Mouse (Mus musculus) intestine, embryonic 14.5 days (tissue): ENCODE results near the gene Rnf44. TPM values are rescaled to one million over a fixed set of nuclear protein-coding genes. Genes with fewer than 3 reads are reported as not detected.

Source experiments
- ATAC-seq: fragments of 200-750 bp; cut with Nextera tagmentation; replicated peaks from 2 replicates; pipeline ENCODE4 v1.8.0; 2017; ENCODE audit warnings: low read depth, moderate number of reproducible peaks, moderate TSS enrichment, moderate library complexity; ENCODE audit not compliant: low FRiP score, low TSS enrichment
- DNase-seq: peaks from one replicate; pipeline ENCODE4 v3.0.0-alpha.2; 2018; ENCODE audit warnings: low spot score
- H3K27ac ChIP-seq: fragments of 300-500 bp; sonication (generic); 2 replicates; pipeline ENCODE4 v1.5.1; 2014; ENCODE audit warnings: low read depth, mild to moderate bottlenecking, control low read depth
- H3K27me3 ChIP-seq: fragments of 300-500 bp; sonication (generic); replicated peaks from 2 replicates; pipeline ENCODE4 v1.6.1; 2014; ENCODE audit warnings: low read length, control low read depth; ENCODE audit not compliant: control insufficient read depth, insufficient read depth
- H3K36me3 ChIP-seq: fragments of 300-500 bp; sonication (generic); 2 replicates; pipeline ENCODE4 v1.6.1; 2014; ENCODE audit warnings: low read length, control low read depth; ENCODE audit not compliant: control insufficient read depth, insufficient read depth
- H3K4me1 ChIP-seq: fragments of 300-500 bp; sonication (generic); replicated peaks from 2 replicates; pipeline ENCODE4 v1.6.1; 2014; ENCODE audit warnings: low read length, control low read depth, mixed read lengths; ENCODE audit not compliant: control insufficient read depth, insufficient read depth
- H3K4me2 ChIP-seq: fragments of 300-500 bp; sonication (generic); 2 replicates; pipeline ENCODE4 v1.6.1; 2014; ENCODE audit warnings: low read length
- H3K4me3 ChIP-seq: fragments of 300-500 bp; sonication (generic); 2 replicates; pipeline ENCODE4 v1.5.1; 2014; ENCODE audit warnings: low read depth, low read length, control low read depth, mixed read lengths
- H3K9ac ChIP-seq: fragments of 300-500 bp; sonication (generic); 2 replicates; pipeline ENCODE4 v1.6.1; 2014; ENCODE audit warnings: mild to moderate bottlenecking, low read length
- H3K9me3 ChIP-seq: fragments of 300-500 bp; sonication (generic); 2 replicates; pipeline ENCODE4 v1.6.1; 2016; ENCODE audit warnings: low read length, control low read depth; ENCODE audit not compliant: control insufficient read depth
- WGBS: fragments of 180-500 bp; shearing (Covaris S2); extraction: QIAGEN DNeasy Blood & Tissue Kit; methylation state at CpG from one replicate; pipeline ENCODE4 v1.1.7; 2014; 5-methylcytosine and 5-hydroxymethylcytosine counted together
- polyA plus RNA-seq: library from polyadenylated mRNA; unstranded; fragments of >200 nt; fragmentation: Nextera tagmentation; extraction: Ambion mirVana; gene quantifications from 2 replicates; pipeline ENCODE4 v1.2.1, GENCODE M21; 2014

Rnf44 gene
- polyA plus RNA-seq, 1 experiment from 2014 or later, result 102 TPM

DNA sequence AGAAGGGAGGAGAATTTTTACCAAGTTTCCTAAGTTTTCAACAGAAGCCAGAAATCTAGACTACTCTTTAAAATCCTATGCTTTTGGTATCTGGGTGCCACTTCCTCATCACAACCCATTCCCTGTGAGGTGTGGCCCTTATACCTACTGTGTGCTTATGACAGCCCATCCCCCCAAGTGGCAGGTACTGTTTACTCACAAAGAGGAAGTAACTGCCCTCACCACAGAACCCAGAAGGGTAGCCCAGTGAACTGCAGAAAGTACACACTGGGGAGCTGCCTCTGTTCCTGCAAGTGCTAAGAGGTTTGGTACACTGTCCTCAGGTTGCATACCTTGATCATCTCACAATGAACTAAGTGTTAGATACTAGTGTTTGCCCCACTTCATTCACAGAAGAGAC, 2.0 kb downstream of the Rnf44 start:
- Histone ChIP-seq H3K9ac (no peak overlapping the region), H3K27me3 (no peaks in the 10 kb centered on the region), H3K9me3 (no peaks in the 10 kb centered on the region), H3K27ac (no peak overlapping the region), H3K36me3 (no peaks in the 10 kb centered on the region), H3K4me3 (no peak overlapping the region), H3K4me1 (peaks cover 24% of the 10 kb centered on the region), H3K4me2 (peak overlapping the region; percentile 95)
- ATAC-seq (no peak), DNase-seq (no peak)

DNA sequence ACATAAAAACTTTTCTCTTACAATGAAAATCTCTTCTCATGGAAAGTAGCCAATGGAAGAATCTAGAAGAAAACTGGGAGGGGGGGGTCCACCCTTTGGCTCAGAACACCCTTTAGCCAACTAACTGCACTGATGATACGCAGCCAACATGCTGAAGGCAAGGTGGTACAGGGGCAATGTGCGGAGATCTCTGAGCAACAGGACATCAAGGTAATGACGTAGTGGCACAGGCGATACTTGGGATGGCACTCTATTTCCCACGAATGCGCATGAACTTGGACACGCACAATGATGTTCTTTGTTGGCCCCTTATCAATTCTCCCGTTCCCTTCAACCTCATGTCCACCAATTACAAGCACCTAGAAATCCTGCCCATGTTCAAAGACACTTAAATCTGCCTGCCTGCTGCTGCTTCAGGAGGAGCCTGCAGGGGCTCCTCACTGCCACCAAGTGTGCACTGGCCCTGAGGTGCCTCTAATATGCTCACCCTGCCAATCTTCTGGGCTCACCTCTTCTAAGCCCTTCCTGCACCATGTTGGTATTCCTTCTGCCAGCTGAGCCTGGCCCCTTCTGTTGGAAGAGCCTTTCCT, 3.5 kb downstream of the Rnf44 start:
- H3K27me3 ChIP-seq, result no peaks in the 10 kb centered on the region
- no peak overlapping the region for H3K9ac ChIP-seq
- no peak overlapping the region for H3K27ac ChIP-seq
- H3K4me2 ChIP-seq, result no peak overlapping the region
- DNase-seq (no peak), ATAC-seq (no peak)
- no peak overlapping the region for H3K4me3 ChIP-seq
- 93% methylated on average over 8 of the region's 8 CpGs for WGBS
- peaks cover 35% of the 10 kb centered on the region for H3K4me1 ChIP-seq
- no peaks in the 10 kb centered on the region for H3K9me3 ChIP-seq
- no peaks in the 10 kb centered on the region for H3K36me3 ChIP-seq

DNA sequence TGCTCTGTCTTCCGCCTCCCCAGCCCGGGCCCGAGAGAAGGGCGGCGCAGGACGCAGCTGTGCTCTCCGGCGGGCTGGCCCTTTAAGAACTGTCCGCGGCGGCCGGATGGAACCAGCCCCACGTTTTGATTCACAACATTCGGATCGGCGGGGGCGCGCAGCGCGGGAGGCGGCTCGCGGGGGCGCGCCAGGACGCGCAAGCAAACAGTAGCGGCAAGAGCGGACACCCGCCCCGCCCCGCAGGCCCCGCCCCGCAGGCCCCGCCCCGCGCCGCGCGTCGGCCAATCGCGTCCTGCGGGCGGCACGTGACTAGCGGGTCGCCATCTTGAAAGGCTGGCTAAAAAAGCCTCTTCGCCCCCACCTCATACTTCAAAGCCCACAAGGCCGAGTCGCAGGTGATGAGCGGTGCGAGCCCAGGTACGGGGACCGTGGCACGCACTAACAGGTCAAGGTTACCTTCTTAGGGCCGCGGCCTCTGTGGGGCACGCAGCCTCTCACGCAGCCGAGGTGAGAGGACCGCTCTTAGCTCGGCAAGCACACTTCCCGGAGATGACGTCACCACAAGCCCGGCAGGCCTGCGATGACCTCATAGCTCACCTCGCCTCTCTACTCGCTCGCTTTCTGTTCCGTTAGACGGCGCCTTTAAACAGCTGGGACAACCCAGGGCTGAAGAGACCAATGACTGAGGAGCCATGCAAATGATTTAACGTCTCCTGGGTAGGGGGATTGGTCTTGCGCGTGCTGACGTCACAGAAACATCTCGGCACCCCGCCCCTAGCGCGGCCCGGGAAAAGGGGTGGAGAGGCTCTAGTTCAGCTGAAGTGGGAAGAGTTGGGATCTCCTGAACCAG, 5.9 kb downstream of the Rnf44 start:
- H3K9ac ChIP-seq, result peak overlapping the region; percentile 88
- H3K4me1 ChIP-seq, result peaks cover 36% of the 10 kb centered on the region
- DNase-seq, result peak; percentile 98
- peaks cover 16% of the 10 kb centered on the region for H3K36me3 ChIP-seq
- WGBS, result under 1% methylated on average over 73 of the region's 82 CpGs
- no peaks in the 10 kb centered on the region for H3K27me3 ChIP-seq
- peak overlapping the region; percentile 98 for H3K27ac ChIP-seq
- H3K9me3 ChIP-seq, result no peaks in the 10 kb centered on the region
- H3K4me3 ChIP-seq, result peak overlapping the region; percentile 89
- peak; percentile 89 for ATAC-seq
- peak overlapping the region; percentile 58 for H3K4me2 ChIP-seq

DNA sequence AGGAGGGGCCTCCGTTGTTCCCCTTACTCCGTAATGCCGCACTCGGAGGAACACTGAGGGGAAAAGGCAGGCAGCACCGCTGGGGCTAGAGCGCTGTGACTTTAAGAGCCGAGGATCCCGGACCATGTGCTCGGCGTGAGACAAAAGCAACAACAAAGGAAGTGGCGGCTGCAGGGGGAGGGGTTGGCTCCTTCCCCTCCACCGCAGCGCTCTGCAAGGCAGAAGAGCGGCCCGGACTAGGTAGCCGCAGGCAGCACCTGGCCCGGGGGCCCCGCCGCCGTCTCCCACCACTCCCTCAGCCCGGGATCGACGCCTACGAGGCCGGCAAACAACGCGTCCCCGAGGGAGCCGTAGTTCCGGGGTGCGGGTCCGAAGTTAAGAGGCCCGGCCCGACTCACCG, 6.6 kb downstream of the Rnf44 start:
- DNase-seq (peak; percentile 89), ATAC-seq (peak; percentile 61)
- Histone ChIP-seq H3K36me3 (peaks cover 23% of the 10 kb centered on the region), H3K4me1 (peaks cover 29% of the 10 kb centered on the region), H3K27me3 (no peaks in the 10 kb centered on the region), H3K27ac (peak overlapping the region; percentile 98), H3K4me3 (peak overlapping the region; percentile 89), H3K9ac (peak overlapping the region; percentile 88), H3K9me3 (no peaks in the 10 kb centered on the region), H3K4me2 (peak overlapping the region; percentile 57)
- WGBS, result under 1% methylated on average over 34 of the region's 35 CpGs

DNA sequence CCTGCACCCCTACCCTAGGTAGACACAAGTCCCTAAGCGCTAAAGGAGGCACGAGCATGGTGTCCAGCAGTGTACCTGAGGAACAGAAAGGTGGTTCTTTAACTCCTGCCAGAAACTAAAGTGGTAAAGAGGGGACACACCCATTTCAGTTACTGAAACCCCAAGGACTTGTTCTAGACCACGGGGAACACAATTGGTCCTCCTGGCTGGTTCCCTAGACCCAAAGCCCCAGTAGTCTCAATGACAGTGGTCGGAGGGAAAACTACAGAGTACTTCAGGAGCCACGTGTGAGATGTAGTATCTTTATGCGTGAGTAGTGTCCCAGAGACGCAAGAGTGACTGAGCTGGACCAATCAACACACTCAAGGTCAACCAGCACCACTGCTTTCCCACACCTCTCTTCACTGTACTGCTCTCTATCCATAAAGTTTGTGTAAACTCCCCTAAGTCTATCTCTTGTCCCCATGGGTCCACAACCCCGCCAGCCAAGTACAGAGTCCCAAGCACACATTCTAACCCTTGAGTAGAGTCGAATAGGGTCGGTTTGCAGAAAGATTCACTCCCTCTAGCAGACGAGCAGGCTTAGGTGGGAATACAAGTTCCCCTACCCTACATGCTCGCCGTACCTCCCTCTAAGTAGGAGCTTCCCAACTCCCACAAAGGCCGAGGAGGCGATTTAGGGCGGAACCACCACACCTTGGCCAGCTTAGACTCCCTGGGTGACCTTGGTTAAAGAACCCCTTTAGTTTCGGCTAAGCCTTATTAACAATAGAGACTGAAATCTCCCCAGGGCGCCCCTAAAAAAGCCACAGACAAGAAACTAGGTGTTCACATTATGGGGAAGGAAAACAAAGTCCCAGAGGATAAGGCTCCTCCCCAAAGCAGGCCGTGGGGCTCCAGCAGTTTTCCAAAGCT, 7.3 kb downstream of the Rnf44 start:
- Histone ChIP-seq H3K27ac (peak overlapping the region; percentile 98), H3K9me3 (no peaks in the 10 kb centered on the region), H3K4me2 (peak overlapping the region; percentile 57), H3K4me3 (peak overlapping the region; percentile 89), H3K9ac (peak overlapping the region; percentile 88), H3K27me3 (no peaks in the 10 kb centered on the region), H3K4me1 (peaks cover 23% of the 10 kb centered on the region), H3K36me3 (peaks cover 30% of the 10 kb centered on the region)
- WGBS, result 4% methylated on average over 19 of the region's 19 CpGs
- DNase-seq, result peak; percentile 68
- ATAC-seq, result no peak

DNA sequence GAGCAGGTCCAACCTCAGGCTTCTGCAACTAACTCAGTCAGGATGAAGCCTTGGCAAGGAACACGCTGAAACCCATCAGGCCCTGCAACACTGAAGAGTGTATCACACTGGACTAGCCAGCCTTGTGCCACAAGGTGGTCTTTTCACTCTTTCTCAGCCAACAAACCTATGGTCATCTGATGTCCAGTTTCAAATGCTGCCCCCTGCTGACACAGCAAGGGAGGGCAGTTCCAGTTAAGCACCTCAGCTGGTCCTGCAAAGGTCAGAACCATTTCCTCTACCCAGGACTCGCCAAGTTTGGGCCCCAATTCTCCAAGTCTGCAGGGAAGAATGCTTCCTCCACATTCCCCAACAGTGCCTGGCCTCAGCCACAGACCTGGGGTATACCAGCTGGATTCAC, 8.5 kb downstream of the Rnf44 start:
- peaks cover 42% of the 10 kb centered on the region for H3K36me3 ChIP-seq
- 37% methylated on average over 2 of the region's 2 CpGs for WGBS
- DNase-seq (no peak), ATAC-seq (no peak)
- no peak overlapping the region for H3K9ac ChIP-seq
- peak overlapping the region; percentile 89 for H3K4me3 ChIP-seq
- peaks cover 19% of the 10 kb centered on the region for H3K4me1 ChIP-seq
- H3K4me2 ChIP-seq, result peak overlapping the region; percentile 57
- no peak overlapping the region for H3K27ac ChIP-seq
- H3K9me3 ChIP-seq, result no peaks in the 10 kb centered on the region
- no peaks in the 10 kb centered on the region for H3K27me3 ChIP-seq

DNA sequence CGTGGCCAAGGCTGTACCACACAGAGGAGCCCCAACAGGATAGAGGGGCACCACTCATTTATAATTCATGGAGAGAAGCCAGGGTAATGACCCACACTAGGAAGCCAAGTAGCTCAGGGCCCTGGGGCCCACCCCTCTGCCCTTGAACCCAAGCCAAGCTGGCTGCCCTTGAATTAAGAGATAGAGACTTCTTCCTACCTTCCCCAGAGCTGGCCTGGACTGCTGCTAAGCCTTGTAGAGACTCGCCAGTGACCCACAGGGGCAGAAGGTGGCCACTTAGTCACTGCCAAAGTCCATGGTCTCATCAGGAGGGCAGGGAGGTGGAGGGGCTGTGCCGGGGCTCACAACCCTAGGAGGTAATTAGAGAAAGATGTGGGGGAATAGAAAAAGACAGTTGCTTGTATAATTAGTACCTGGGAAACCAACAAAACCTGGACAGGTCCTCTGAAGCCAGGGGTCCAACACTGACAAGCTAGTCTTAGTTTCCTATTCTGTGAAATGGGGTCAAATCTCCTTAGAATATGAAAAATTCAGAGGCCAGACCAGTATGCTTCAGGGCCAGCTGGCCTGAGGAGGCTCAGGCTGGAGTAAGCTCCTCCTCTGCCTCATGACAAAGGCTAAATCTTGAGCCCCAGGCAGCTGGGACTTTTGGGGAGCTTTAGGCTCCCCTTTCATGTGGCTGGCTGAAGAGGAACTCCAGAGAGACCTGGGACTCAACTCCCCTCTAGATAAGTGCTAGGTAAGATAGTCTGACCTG, 9.4 kb downstream of the Rnf44 start:
- no peak for DNase-seq
- 69% methylated on average over 3 of the region's 3 CpGs for WGBS
- H3K4me3 ChIP-seq, result 0 out of 2 replicates have a peak overlapping the region, but pooled peaks have one; percentile 89
- peaks cover 50% of the 10 kb centered on the region for H3K36me3 ChIP-seq
- ATAC-seq, result no peak
- H3K4me2 ChIP-seq, result 0 out of 2 replicates have a peak overlapping the region, but pooled peaks have one; percentile 57
- no peaks in the 10 kb centered on the region for H3K9me3 ChIP-seq
- no peak overlapping the region for H3K9ac ChIP-seq
- no peak overlapping the region for H3K27ac ChIP-seq
- H3K27me3 ChIP-seq, result no peaks in the 10 kb centered on the region
- peaks cover 19% of the 10 kb centered on the region for H3K4me1 ChIP-seq

DNA sequence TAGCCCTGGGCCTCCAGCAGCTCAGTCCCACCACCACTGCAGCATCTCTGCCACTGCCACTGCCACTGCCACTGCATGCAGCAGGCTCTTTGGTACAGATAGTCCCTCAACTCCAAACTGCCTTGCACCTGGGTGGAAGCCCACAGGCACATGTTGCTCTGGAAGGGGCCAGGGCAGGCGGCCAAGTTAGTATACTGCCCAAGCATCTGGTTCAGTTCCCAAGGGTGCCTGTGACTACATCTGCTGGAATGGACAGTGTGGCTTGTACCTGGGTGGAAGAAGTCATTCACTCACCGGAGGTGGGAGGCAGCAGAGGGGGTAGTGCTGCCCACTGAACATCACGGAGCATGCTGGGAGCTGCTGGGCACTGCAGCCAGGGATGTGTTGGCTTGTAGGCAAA, 10.4 kb downstream of the Rnf44 start:
- Histone ChIP-seq H3K36me3 (peaks cover 59% of the 10 kb centered on the region), H3K27ac (no peak overlapping the region), H3K4me2 (no peak overlapping the region), H3K9ac (no peak overlapping the region), H3K4me3 (no peak overlapping the region), H3K4me1 (peaks cover 17% of the 10 kb centered on the region), H3K27me3 (no peaks in the 10 kb centered on the region), H3K9me3 (no peaks in the 10 kb centered on the region)
- ATAC-seq (no peak), DNase-seq (no peak)
- 90% methylated on average over 3 of the region's 3 CpGs for WGBS
